Mouse (Mus musculus) lung, postnatal 0 days (tissue): ENCODE data around the gene Akap1.

Experiments
- CTCF ChIP-seq: IDR thresholded peaks from 2 replicates; pipeline ENCODE4 v1.5.1; 2016; ENCODE audit warnings: antibody characterized with exemption, mild to moderate bottlenecking
- EP300 ChIP-seq: IDR thresholded peaks from 2 replicates; pipeline ENCODE4 v1.6.1; 2016; ENCODE audit warnings: antibody characterized with exemption, mild to moderate bottlenecking, control low read depth

GRCm38 (mm10) chr11:88908557-88909211, 44.3 kb upstream of the Akap1 start:
- TF ChIP-seq EP300 (no peak), CTCF (peak; percentile 83)
